Mouse (Mus musculus) layer of hippocampus, adult 8-10 months (tissue): ENCODE measurements around the gene Rab5b. TPM values are rescaled to one million over a fixed set of nuclear protein-coding genes. Genes with fewer than 3 reads are reported as not detected.
"Not testable (repeated sequence)": the region's sequence is repeated elsewhere in the genome, so short reads cannot be mapped to it uniquely, and the experiment has no call there.

Experiments used
- DNase-seq, 2 experiments: peaks; one replicate each; pipeline ENCODE4 v3.0.0; 2022; ENCODE audit warnings: low spot score in 2 of 2
- total RNA-seq, 4 experiments: library from RNA; stranded (reverse); gene quantifications; 2 replicates each; pipeline ENCODE4 v1.2.4; 2022

Gene Rab5b
- total RNA-seq, 4 experiments from 2014 or later: 132 to 151 (median 135) TPM

- DNase-seq: peak in 1 of 2 experiments; percentile 38
Measured at GRCm38 (mm10) chr10:128645111-128646011, 50.7 kb downstream of the Rab5b start, which contains the start of gene Ikzf4. Gene Ikzf4, minus strand, starts transcription at chr10:128645991.

GRCm38 (mm10) chr10:128642749-128643148 lies 53.3 kb downstream of the Rab5b start:
- DNase-seq: no peak

GRCm38 (mm10) chr10:128641871-128642270 lies 54.2 kb downstream of the Rab5b start:
- DNase-seq: no peak

- DNase-seq: no peak
Measured at GRCm38 (mm10) chr10:128640891-128641290, 55.2 kb downstream of the Rab5b start.

GRCm38 (mm10) chr10:128639999-128640398 lies 56.1 kb downstream of the Rab5b start:
- no peak for DNase-seq

- no peak for DNase-seq
Measured at GRCm38 (mm10) chr10:128637011-128637410, 59.1 kb downstream of the Rab5b start.

- no peak for DNase-seq
Measured at GRCm38 (mm10) chr10:128636561-128636960, 59.5 kb downstream of the Rab5b start.

- DNase-seq: no peak
Measured at GRCm38 (mm10) chr10:128635697-128636096, 60.4 kb downstream of the Rab5b start.

- no peak for DNase-seq
Measured at GRCm38 (mm10) chr10:128631571-128631970, 64.5 kb downstream of the Rab5b start.

GRCm38 (mm10) chr10:128630306-128630705 lies 65.8 kb downstream of the Rab5b start:
- not testable (repeated sequence) for DNase-seq

GRCm38 (mm10) chr10:128629746-128630145 lies 66.3 kb downstream of the Rab5b start:
- no peak for DNase-seq

- DNase-seq: no peak
Measured at GRCm38 (mm10) chr10:128627398-128628317, 68.4 kb downstream of the Rab5b start.

Other genes starting within 250 kb of the Rab5b start
- 100 to 1,000 TPM; 238 to 267 (median 258) TPM for gene Smarcc2, start 237.0 kb downstream of the Rab5b start, total RNA-seq
- gene Myl6, start 202.1 kb downstream of the Rab5b start, total RNA-seq: 100 to 1,000 TPM; 486 to 591 (median 538) TPM
- gene Myl6b, start 197.6 kb downstream of the Rab5b start, total RNA-seq: 10 to 100 TPM; 18.4 to 23.6 (median 22.6) TPM
- gene Esyt1, start 170.4 kb downstream of the Rab5b start, total RNA-seq: 10 to 100 TPM in 2 of 4 experiments, 1 to 10 TPM in 2; 7.0 to 11.5 (median 9.3) TPM
- gene Zc3h10, start 148.5 kb downstream of the Rab5b start, total RNA-seq: 10 to 100 TPM; 12.7 to 17.0 (median 15.2) TPM
- 1,000 to 10,000 TPM; 1,259 to 1,817 (median 1,529) TPM for gene Rpl41, start 147.0 kb downstream of the Rab5b start, total RNA-seq
- gene Pa2g4, start 130.3 kb downstream of the Rab5b start, total RNA-seq: 10 to 100 TPM; 58.7 to 62.0 (median 59.0) TPM
- gene Erbb3, start 106.6 kb downstream of the Rab5b start, total RNA-seq: 1 to 10 TPM; 6.8 to 8.4 (median 8.1) TPM
- gene Rps26, start 69.5 kb downstream of the Rab5b start, total RNA-seq: 100 to 1,000 TPM; 141 to 325 (median 239) TPM
- gene Ikzf4, start 50.3 kb downstream of the Rab5b start, total RNA-seq: 10 to 100 TPM; 15.5 to 19.8 (median 16.2) TPM
- 10 to 100 TPM; 12.0 to 16.6 (median 14.3) TPM for gene Suox, start 22.2 kb downstream of the Rab5b start, total RNA-seq
- 1 to 10 TPM in 3 of 4 experiments, under 1 TPM in 1; 0.62 to 2.4 (median 1.1) TPM for gene Pmel, start 7.9 kb upstream of the Rab5b start, total RNA-seq
- gene Cdk2, start 8.8 kb upstream of the Rab5b start, total RNA-seq: 1 to 10 TPM; 2.5 to 4.3 (median 3.4) TPM
- gene Dgka, start 48.6 kb upstream of the Rab5b start, total RNA-seq: 10 to 100 TPM; 11.3 to 15.4 (median 13.9) TPM
- gene Pym1, start 51.6 kb upstream of the Rab5b start, total RNA-seq: 10 to 100 TPM; 19.6 to 27.3 (median 25.7) TPM
- 1 to 10 TPM in 2 of 4 experiments, under 1 TPM in 2; 0.64 to 3.3 (median 1.5) TPM for gene Mmp19, start 94.6 kb upstream of the Rab5b start, total RNA-seq
- gene Dnajc14, start 107.8 kb upstream of the Rab5b start, total RNA-seq: 10 to 100 TPM; 60.8 to 71.5 (median 65.6) TPM
- gene Tmem198b, start 108.1 kb upstream of the Rab5b start, total RNA-seq: 10 to 100 TPM in 3 of 4 experiments, 1 to 10 TPM in 1; 9.5 to 13.9 (median 11.6) TPM
- 10 to 100 TPM; 32.7 to 41.2 (median 35.1) TPM for gene Sarnp, start 121.1 kb upstream of the Rab5b start, total RNA-seq
- 10 to 100 TPM in 1 of 4 experiments, 1 to 10 TPM in 3; 8.9 to 10.5 (median 9.6) TPM for gene Ormdl2, start 125.4 kb upstream of the Rab5b start, total RNA-seq
- gene Gdf11, start 195.5 kb upstream of the Rab5b start, total RNA-seq: 10 to 100 TPM; 19.9 to 22.7 (median 22.3) TPM
- 100 to 1,000 TPM in 2 of 4 experiments, 10 to 100 TPM in 2; 76.9 to 199 (median 126) TPM for gene Cd63, start 204.7 kb upstream of the Rab5b start, total RNA-seq
- 1 to 10 TPM; 4.5 to 7.8 (median 7.2) TPM for gene Rdh5, start 226.6 kb upstream of the Rab5b start, total RNA-seq
- 100 to 1,000 TPM in 2 of 4 experiments, 10 to 100 TPM in 2; 69.0 to 104 (median 90.6) TPM for gene Bloc1s1, start 227.8 kb upstream of the Rab5b start, total RNA-seq
- gene Itga7, start 237.6 kb upstream of the Rab5b start, total RNA-seq: 10 to 100 TPM; 29.5 to 35.4 (median 31.6) TPM